Mouse (Mus musculus) brain, adult 2 months (tissue): ENCODE results near the gene Olfr364-ps1.

Experiments used
- DNase-seq: peaks from one replicate; pipeline ENCODE4 v3.0.0; 2011; ENCODE audit warnings: low read depth, low spot score

Gene Olfr364-ps1

DNA sequence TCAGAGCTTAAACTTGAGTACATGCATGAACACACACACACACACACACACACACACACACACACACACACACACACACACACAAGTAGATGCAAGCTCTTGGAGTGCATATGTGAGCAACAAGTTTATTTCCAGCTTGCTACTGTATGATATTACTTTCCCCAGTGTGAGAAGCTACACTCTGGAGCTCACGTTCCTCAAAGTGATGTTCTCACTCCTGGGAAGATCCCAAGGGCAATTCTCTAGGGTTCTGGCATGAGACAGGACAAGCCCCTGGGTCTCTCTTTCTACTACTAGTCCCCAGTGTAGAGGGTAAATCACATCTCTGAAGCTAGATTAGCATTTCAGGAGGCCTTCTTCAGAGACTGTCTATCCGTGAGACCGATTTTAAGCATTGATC is at the start of gene Olfr364-ps1:
TSS of gene Olfr364-ps1 (plus strand) at position 301 of the 400 bp plus-strand sequence.
- no peak for DNase-seq

DNA sequence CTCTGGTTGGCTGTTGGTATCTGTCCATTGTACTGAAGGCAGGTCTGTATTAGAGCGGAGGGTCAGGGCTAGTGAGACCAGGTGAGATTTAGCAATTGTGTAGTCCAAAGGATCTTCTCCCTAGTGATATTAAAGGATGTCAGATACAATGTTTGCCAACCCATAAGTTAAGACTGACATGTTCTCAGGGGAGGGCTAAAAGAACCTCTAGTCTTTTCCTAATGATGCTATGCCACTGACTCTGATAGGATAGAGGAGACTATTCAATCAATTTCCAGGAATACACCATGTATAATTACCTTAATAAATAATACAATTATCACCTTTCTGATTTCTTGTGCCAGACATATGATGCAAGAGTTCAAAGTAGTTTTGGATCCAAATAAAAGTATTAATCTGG is 21.3 kb upstream of the Olfr364-ps1 start, which contains the start of gene Olfr362:
TSS of gene Olfr362 (minus strand) at position 101 of the 400 bp plus-strand sequence.
- no peak for DNase-seq

DNA sequence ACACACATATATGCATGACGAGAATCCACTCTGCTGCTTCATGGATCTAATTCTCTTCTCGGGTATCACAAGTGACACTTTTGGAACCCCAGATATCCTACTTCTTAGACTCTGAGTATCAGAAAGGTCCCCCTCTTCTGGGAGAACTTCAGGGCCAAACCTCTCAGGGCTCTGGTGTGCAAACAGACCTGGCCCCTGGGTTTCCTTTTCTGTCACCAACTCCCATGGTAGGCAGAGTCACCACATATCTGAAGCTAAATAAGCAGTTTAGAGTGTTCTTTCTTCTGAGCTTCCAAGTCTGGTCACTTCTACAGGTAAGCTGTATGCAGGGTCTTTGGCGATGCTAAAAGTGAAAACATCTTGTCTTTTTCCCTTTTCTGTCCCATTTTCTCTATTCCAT is 48.8 kb downstream of the Olfr364-ps1 start, which contains the start of gene Olfr365:
TSS of gene Olfr365 (plus strand) at position 301 of the 400 bp plus-strand sequence.
- DNase-seq: no peak
